Mouse (Mus musculus) heart, adult 2 months (tissue): ENCODE results near the gene Katnal1. TPM values are rescaled to one million over a fixed set of nuclear protein-coding genes. Genes with fewer than 3 reads are reported as not detected.

Experiments used
- DNase-seq, 2 experiments: peaks; one replicate each; pipeline ENCODE4 v3.0.0; 2021
- H3K27ac ChIP-seq: fragments of 200-600 bp; 2 replicates; pipeline ENCODE4 v1.8.1; 2022
- H3K27me3 ChIP-seq: fragments of 200-500 bp; 2 replicates; pipeline ENCODE4 v1.6.1; 2012; ENCODE audit warnings: mild to moderate bottlenecking, low read length, inconsistent platforms, mixed read lengths; ENCODE audit not compliant: control insufficient read depth, insufficient read depth
- H3K36me3 ChIP-seq: fragments of 200-500 bp; 2 replicates; pipeline ENCODE4 v1.6.1; 2012; ENCODE audit warnings: low read length, inconsistent platforms; ENCODE audit not compliant: control insufficient read depth, insufficient read depth
- H3K4me1 ChIP-seq: fragments of 200-500 bp; 2 replicates; pipeline ENCODE4 v1.6.1; 2011; ENCODE audit warnings: low read length; ENCODE audit not compliant: control insufficient read depth, insufficient read depth
- H3K4me3 ChIP-seq: fragments of 200-600 bp; 2 replicates; pipeline ENCODE4 v1.8.1; 2022
- H3K79me2 ChIP-seq: fragments of 200-500 bp; replicated peaks from 2 replicates; pipeline ENCODE4 v1.6.1; 2012; ENCODE audit warnings: mild to moderate bottlenecking, inconsistent platforms, low read length, moderate library complexity, mixed read lengths; ENCODE audit not compliant: control insufficient read depth, insufficient read depth
- H3K9ac ChIP-seq: fragments of 200-500 bp; 2 replicates; pipeline ENCODE4 v1.6.1; 2012; ENCODE audit warnings: low read depth, mild to moderate bottlenecking, control low read depth, inconsistent platforms, low read length, mixed read lengths
- CTCF ChIP-seq: fragments of 200-600 bp; IDR thresholded peaks from 2 replicates; pipeline ENCODE4 v1.8.1; 2022; ENCODE audit warnings: antibody characterized with exemption, mild to moderate bottlenecking, moderate library complexity
- EP300 ChIP-seq: fragments of 200-500 bp; IDR thresholded peaks from 2 replicates; pipeline ENCODE4 v1.6.1; 2011; ENCODE audit warnings: low read depth, low read length, control low read depth; ENCODE audit not compliant: insufficient read depth
- POLR2A ChIP-seq: fragments of 200-500 bp; IDR thresholded peaks from 2 replicates; pipeline ENCODE4 v1.6.1; 2011; ENCODE audit warnings: mild to moderate bottlenecking, low read depth, low read length, control low read depth; ENCODE audit not compliant: insufficient read depth
- WGBS: fragments of 180-500 bp; shearing (Covaris S2); methylation state at CpG from one replicate; pipeline ENCODE4 v1.1.7; 2018; 5-methylcytosine and 5-hydroxymethylcytosine counted together
- intact Hi-C: fragments of 180-260 bp; cut with DNase I; formaldehyde crosslinking; loops from one replicate; pipeline ENCODE4 v1.15.1; 2025
- long read RNA-seq: library from polyadenylated mRNA; stranded (forward); transcript quantifications from one replicate; pipeline ENCODE4 v2.0.0, GENCODE M21; 2021
- polyA plus RNA-seq: library from polyadenylated mRNA; depleted of rRNA; stranded (reverse); fragments of >200 nt; gene quantifications from 2 replicates; pipeline ENCODE4 v1.2.3, GENCODE M21; 2012; rRNA removed
- total RNA-seq, 2 experiments: library from RNA; stranded (reverse); gene quantifications; 2 replicates each; pipeline ENCODE4 v1.2.3; 2021

The Katnal1 gene
- total RNA-seq (10 to 100 TPM in 1 of 2 experiments, 1 to 10 TPM in 1; 9.5 to 10.4 TPM), polyA plus RNA-seq (4.8 and 8.7 TPM in 2 replicates)
- long read RNA-seq, full-length matches to known transcripts, result 4 of 9 reads
- long read RNA-seq, partial matches to known transcripts, result 0 of 9 reads
- long read RNA-seq, other reads (novel, unspliced or antisense), result 5 of 9 reads

GRCm38 (mm10) chr5:148929116-148929449 lies at the start of gene Katnal1:
Gene Katnal1, minus strand, starts transcription at chr5:148929320.
- H3K4me3 ChIP-seq, result peak within 1 kb of the TSS; percentile 90
- H3K9ac ChIP-seq, result peak within 1 kb of the TSS; percentile 88
- peak within 1 kb of the TSS; percentile 94 for H3K27ac ChIP-seq
- no peak for DNase-seq
- intact Hi-C loops, result loop anchor here (5.0 kb wide), 1 partner anchor 63 kb away; no protein-coding TSS in a partner anchor
- no peak for TF ChIP-seq POLR2A
- no peak for TF ChIP-seq EP300
- TF ChIP-seq CTCF, result no peak
- no peaks in the 10 kb centered on the region; the same call in 1 of the 2 replicates for H3K79me2 ChIP-seq
- no peaks in the 10 kb centered on the region for H3K36me3 ChIP-seq
- H3K27me3 ChIP-seq, result no peaks in the 10 kb centered on the region
- H3K4me1 ChIP-seq, result no peaks in the 10 kb centered on the region
- WGBS, result 2% methylated on average over 16 of the region's 16 CpGs

GRCm38 (mm10) chr5:148978458-148979165 lies 49.5 kb upstream of the Katnal1 start:
- H3K36me3 ChIP-seq, result no peaks in the 10 kb centered on the region
- peaks cover 7% of the 10 kb centered on the region for H3K4me1 ChIP-seq
- H3K27ac ChIP-seq, result peak overlapping the region; percentile 68
- H3K9ac ChIP-seq, result no peak overlapping the region
- WGBS, result 62% methylated on average over 18 of the region's 18 CpGs
- no peaks in the 10 kb centered on the region for H3K79me2 ChIP-seq
- intact Hi-C loops, result no loop called here
- H3K27me3 ChIP-seq, result no peaks in the 10 kb centered on the region
- H3K4me3 ChIP-seq, result no peak overlapping the region
- TF ChIP-seq POLR2A (peak; percentile 28; the same call in 1 of the 2 replicates), CTCF (no peak), EP300 (no peak)
- DNase-seq, result no peak

- intact Hi-C loops, result no loop called here
- WGBS, result 25% methylated on average over 14 of the region's 14 CpGs
- H3K9ac ChIP-seq, result no peak overlapping the region
- peak overlapping the region; percentile 68 for H3K27ac ChIP-seq
- no peaks in the 10 kb centered on the region for H3K27me3 ChIP-seq
- H3K4me1 ChIP-seq, result peaks cover 7% of the 10 kb centered on the region
- no peak overlapping the region; the same call in 1 of the 2 replicates for H3K4me3 ChIP-seq
- peak in 1 of 2 experiments; percentile 26 for DNase-seq
- TF ChIP-seq POLR2A, result no peak
- TF ChIP-seq EP300, result no peak
- no peak for TF ChIP-seq CTCF
- H3K36me3 ChIP-seq, result no peaks in the 10 kb centered on the region
- H3K79me2 ChIP-seq, result no peaks in the 10 kb centered on the region
Measured at GRCm38 (mm10) chr5:148977698-148978457, 48.8 kb upstream of the Katnal1 start.

- intact Hi-C loops, result no loop called here
- 89% methylated on average over 8 of the region's 8 CpGs for WGBS
- Histone ChIP-seq H3K4me3 (no peak overlapping the region), H3K36me3 (no peaks in the 10 kb centered on the region), H3K4me1 (peaks cover 7% of the 10 kb centered on the region), H3K79me2 (no peaks in the 10 kb centered on the region), H3K27me3 (no peaks in the 10 kb centered on the region), H3K27ac (no peak overlapping the region), H3K9ac (no peak overlapping the region)
- TF ChIP-seq POLR2A, result no peak
- TF ChIP-seq EP300, result no peak
- TF ChIP-seq CTCF, result no peak
- peak in 1 of 2 experiments; percentile 39 for DNase-seq
Measured at GRCm38 (mm10) chr5:148976876-148977275, 47.8 kb upstream of the Katnal1 start.

GRCm38 (mm10) chr5:148975035-148975434 lies 45.9 kb upstream of the Katnal1 start:
- H3K4me3 ChIP-seq, result no peak overlapping the region
- 94% methylated on average over 12 of the region's 12 CpGs for WGBS
- no peak for DNase-seq
- no peaks in the 10 kb centered on the region for H3K27me3 ChIP-seq
- TF ChIP-seq POLR2A (no peak), EP300 (no peak), CTCF (no peak)
- H3K9ac ChIP-seq, result no peak overlapping the region
- H3K36me3 ChIP-seq, result no peaks in the 10 kb centered on the region
- no peak overlapping the region for H3K27ac ChIP-seq
- H3K79me2 ChIP-seq, result no peaks in the 10 kb centered on the region
- intact Hi-C loops, result no loop called here
- H3K4me1 ChIP-seq, result peaks cover 7% of the 10 kb centered on the region
